Mouse (Mus musculus): ENCODE results near the gene Bloc1s4. TPM values are rescaled to one million over a fixed set of nuclear protein-coding genes. Genes with fewer than 3 reads are reported as not detected.
A peak's percentile ranks its signal among the peaks of the same experiment; 100 is the strongest.
"Not testable (repeated sequence)": the region's sequence is repeated elsewhere in the genome, so short reads cannot be mapped to it uniquely, and the experiment has no call there.

The Bloc1s4 gene
- 24.5 and 25.3 TPM in 2 replicates for polyA plus RNA-seq (2014; fragmentation: Nextera tagmentation; extraction: Ambion mirVana)

GRCm38 (mm10) chr5:36748536-36749061, at the start of gene Bloc1s4:
Gene Bloc1s4 (minus strand): TSS chr5:36748650.
- DNase-seq (ENCODE audit: low spot score) (peak; percentile 95), ATAC-seq (replicated peaks; ENCODE audit: insufficient number of reproducible peaks, low FRiP score, low TSS enrichment, low read depth) (peak; percentile 92)
- WGBS: 4% methylated on average over 31 of the region's 31 CpGs
- Histone ChIP-seq H3K27ac (replicated peaks; ENCODE audit: low read depth, low read length) (no peak within 1 kb of the TSS), H3K9me3 (replicated peaks; ENCODE audit: control insufficient read depth, low read length) (no peaks in the 10 kb centered on the region), H3K4me2 (ENCODE audit: low read depth, low read length) (peak within 1 kb of the TSS; percentile 93), H3K4me1 (ENCODE audit: control insufficient read depth, insufficient read depth, low read length) (peaks cover 3% of the 10 kb centered on the region; the same call in 1 of the 2 replicates), H3K36me3 (replicated peaks; ENCODE audit: control insufficient read depth, insufficient read depth, low read depth, low read length) (no peaks in the 10 kb centered on the region), H3K27me3 (ENCODE audit: control insufficient read depth, insufficient read depth, low read length) (no peaks in the 10 kb centered on the region), H3K4me3 (ENCODE audit: low read depth, low read length) (peak within 1 kb of the TSS; percentile 98), H3K9ac (replicated peaks; ENCODE audit: low read length) (peak within 1 kb of the TSS; percentile 92)

- ATAC-seq (replicated peaks; ENCODE audit: insufficient number of reproducible peaks, low FRiP score, low TSS enrichment, low read depth): no peak
- Histone ChIP-seq H3K4me2 (ENCODE audit: low read depth, low read length) (peak overlapping the region; percentile 47), H3K36me3 (replicated peaks; ENCODE audit: control insufficient read depth, insufficient read depth, low read depth, low read length) (no peaks in the 10 kb centered on the region), H3K9ac (replicated peaks; ENCODE audit: low read length) (no peak overlapping the region), H3K27me3 (ENCODE audit: control insufficient read depth, insufficient read depth, low read length) (no peaks in the 10 kb centered on the region), H3K27ac (replicated peaks; ENCODE audit: low read depth, low read length) (no peak overlapping the region), H3K9me3 (replicated peaks; ENCODE audit: control insufficient read depth, low read length) (no peaks in the 10 kb centered on the region), H3K4me3 (ENCODE audit: low read depth, low read length) (peak overlapping the region; percentile 78), H3K4me1 (ENCODE audit: control insufficient read depth, insufficient read depth, low read length) (no peaks in the 10 kb centered on the region)
- peak; percentile 15 for DNase-seq (ENCODE audit: low spot score)
- 59% methylated on average over 8 of the region's 8 CpGs for WGBS
These were observed 48.8 kb upstream of the Bloc1s4 start for GRCm38 (mm10) chr5:36797291-36797690.

GRCm38 (mm10) chr5:36796296-36797014, 48.0 kb upstream of the Bloc1s4 start, which contains the start of gene Mrfap1:
Gene Mrfap1 (minus strand): TSS chr5:36796772.
- peak within 1 kb of the TSS; percentile 88 for H3K27ac ChIP-seq (replicated peaks; ENCODE audit: low read depth, low read length)
- H3K36me3 ChIP-seq (replicated peaks; ENCODE audit: control insufficient read depth, insufficient read depth, low read depth, low read length); H3K4me1 ChIP-seq (ENCODE audit: control insufficient read depth, insufficient read depth, low read length); H3K9me3 ChIP-seq (replicated peaks; ENCODE audit: control insufficient read depth, low read length); H3K27me3 ChIP-seq (ENCODE audit: control insufficient read depth, insufficient read depth, low read length): not testable (repeated sequence)
- H3K4me3 ChIP-seq (ENCODE audit: low read depth, low read length): peak within 1 kb of the TSS; percentile 78
- WGBS: 0% methylated on average over 86 of the region's 90 CpGs
- peak within 1 kb of the TSS; percentile 82 for H3K9ac ChIP-seq (replicated peaks; ENCODE audit: low read length)
- ATAC-seq (replicated peaks; ENCODE audit: insufficient number of reproducible peaks, low FRiP score, low TSS enrichment, low read depth) (peak; percentile 50), DNase-seq (ENCODE audit: low spot score) (peak; percentile 96)
- H3K4me2 ChIP-seq (ENCODE audit: low read depth, low read length): peak within 1 kb of the TSS; percentile 60

GRCm38 (mm10) chr5:36795647-36796295, 47.3 kb upstream of the Bloc1s4 start:
- H3K4me1 ChIP-seq (ENCODE audit: control insufficient read depth, insufficient read depth, low read length); H3K36me3 ChIP-seq (replicated peaks; ENCODE audit: control insufficient read depth, insufficient read depth, low read depth, low read length); H3K9me3 ChIP-seq (replicated peaks; ENCODE audit: control insufficient read depth, low read length); H3K27me3 ChIP-seq (ENCODE audit: control insufficient read depth, insufficient read depth, low read length): not testable (repeated sequence)
- DNase-seq (ENCODE audit: low spot score): peak; percentile 55
- H3K4me3 ChIP-seq (ENCODE audit: low read depth, low read length): peak overlapping the region; percentile 78
- H3K4me2 ChIP-seq (ENCODE audit: low read depth, low read length): peak overlapping the region; percentile 60
- H3K27ac ChIP-seq (replicated peaks; ENCODE audit: low read depth, low read length): peak overlapping the region; percentile 88
- peak; percentile 54; the same call in 1 of the 2 replicates for ATAC-seq (replicated peaks; ENCODE audit: insufficient number of reproducible peaks, low FRiP score, low TSS enrichment, low read depth)
- 3% methylated on average over 34 of the region's 37 CpGs for WGBS
- H3K9ac ChIP-seq (replicated peaks; ENCODE audit: low read length): peak overlapping the region; percentile 82

GRCm38 (mm10) chr5:36791861-36792260, 43.4 kb upstream of the Bloc1s4 start:
- no peak overlapping the region for H3K4me2 ChIP-seq (ENCODE audit: low read depth, low read length)
- no peaks in the 10 kb centered on the region for H3K27me3 ChIP-seq (ENCODE audit: control insufficient read depth, insufficient read depth, low read length)
- H3K36me3 ChIP-seq (replicated peaks; ENCODE audit: control insufficient read depth, insufficient read depth, low read depth, low read length): no peaks in the 10 kb centered on the region
- H3K4me3 ChIP-seq (ENCODE audit: low read depth, low read length): no peak overlapping the region
- H3K9me3 ChIP-seq (replicated peaks; ENCODE audit: control insufficient read depth, low read length): no peaks in the 10 kb centered on the region
- DNase-seq (ENCODE audit: low spot score): no peak
- no peak overlapping the region for H3K9ac ChIP-seq (replicated peaks; ENCODE audit: low read length)
- H3K4me1 ChIP-seq (ENCODE audit: control insufficient read depth, insufficient read depth, low read length): no peaks in the 10 kb centered on the region
- 77% methylated on average over 9 of the region's 9 CpGs for WGBS
- H3K27ac ChIP-seq (replicated peaks; ENCODE audit: low read depth, low read length): no peak overlapping the region
- ATAC-seq (replicated peaks; ENCODE audit: insufficient number of reproducible peaks, low FRiP score, low TSS enrichment, low read depth): no peak

GRCm38 (mm10) chr5:36786052-36786451, 37.6 kb upstream of the Bloc1s4 start:
- no peaks in the 10 kb centered on the region for H3K4me1 ChIP-seq (ENCODE audit: control insufficient read depth, insufficient read depth, low read length)
- ATAC-seq (replicated peaks; ENCODE audit: insufficient number of reproducible peaks, low FRiP score, low TSS enrichment, low read depth): no peak

GRCm38 (mm10) chr5:36779512-36779911, 31.1 kb upstream of the Bloc1s4 start:
- ATAC-seq (replicated peaks; ENCODE audit: insufficient number of reproducible peaks, low FRiP score, low TSS enrichment, low read depth) (no peak), DNase-seq (ENCODE audit: low spot score) (no peak)
- no peak overlapping the region for H3K27ac ChIP-seq (replicated peaks; ENCODE audit: low read depth, low read length)
- no peaks in the 10 kb centered on the region for H3K9me3 ChIP-seq (replicated peaks; ENCODE audit: control insufficient read depth, low read length)
- no peak overlapping the region for H3K4me3 ChIP-seq (ENCODE audit: low read depth, low read length)
- WGBS: 84% methylated on average over 2 of the region's 2 CpGs
- H3K4me2 ChIP-seq (ENCODE audit: low read depth, low read length): no peak overlapping the region
- H3K4me1 ChIP-seq (ENCODE audit: control insufficient read depth, insufficient read depth, low read length): no peaks in the 10 kb centered on the region
- H3K27me3 ChIP-seq (ENCODE audit: control insufficient read depth, insufficient read depth, low read length): no peaks in the 10 kb centered on the region
- no peaks in the 10 kb centered on the region for H3K36me3 ChIP-seq (replicated peaks; ENCODE audit: control insufficient read depth, insufficient read depth, low read depth, low read length)
- no peak overlapping the region for H3K9ac ChIP-seq (replicated peaks; ENCODE audit: low read length)

More at GRCm38 (mm10) chr5:36786052-36786451, 37.6 kb upstream of the Bloc1s4 start:
- Histone ChIP-seq H3K27ac (replicated peaks; ENCODE audit: low read depth, low read length) (no peak overlapping the region), H3K4me2 (ENCODE audit: low read depth, low read length) (no peak overlapping the region), H3K27me3 (ENCODE audit: control insufficient read depth, insufficient read depth, low read length) (no peaks in the 10 kb centered on the region), H3K9ac (replicated peaks; ENCODE audit: low read length) (no peak overlapping the region), H3K4me3 (ENCODE audit: low read depth, low read length) (no peak overlapping the region), H3K9me3 (replicated peaks; ENCODE audit: control insufficient read depth, low read length) (no peaks in the 10 kb centered on the region), H3K36me3 (replicated peaks; ENCODE audit: control insufficient read depth, insufficient read depth, low read depth, low read length) (no peaks in the 10 kb centered on the region)
- no peak for DNase-seq (ENCODE audit: low spot score)
- WGBS: 95% methylated on average over 5 of the region's 5 CpGs

- no peak overlapping the region for H3K4me3 ChIP-seq (ENCODE audit: low read depth, low read length)
- H3K27me3 ChIP-seq (ENCODE audit: control insufficient read depth, insufficient read depth, low read length): no peaks in the 10 kb centered on the region
- no peak overlapping the region for H3K4me2 ChIP-seq (ENCODE audit: low read depth, low read length)
- H3K9me3 ChIP-seq (replicated peaks; ENCODE audit: control insufficient read depth, low read length): no peaks in the 10 kb centered on the region
- 82% methylated on average over 1 of the region's 2 CpGs for WGBS
- no peak overlapping the region for H3K9ac ChIP-seq (replicated peaks; ENCODE audit: low read length)
- H3K27ac ChIP-seq (replicated peaks; ENCODE audit: low read depth, low read length): no peak overlapping the region
- DNase-seq (ENCODE audit: low spot score) (no peak), ATAC-seq (replicated peaks; ENCODE audit: insufficient number of reproducible peaks, low FRiP score, low TSS enrichment, low read depth) (no peak)
- H3K4me1 ChIP-seq (ENCODE audit: control insufficient read depth, insufficient read depth, low read length): no peaks in the 10 kb centered on the region
- no peaks in the 10 kb centered on the region for H3K36me3 ChIP-seq (replicated peaks; ENCODE audit: control insufficient read depth, insufficient read depth, low read depth, low read length)
These were observed 30.5 kb upstream of the Bloc1s4 start for GRCm38 (mm10) chr5:36778901-36779300.

All from embryonic facial prominence, embryonic 11.5 days (tissue).